Mouse (Mus musculus): ENCODE measurements around the gene Stra6. TPM values are rescaled to one million over a fixed set of nuclear protein-coding genes. Genes with fewer than 3 reads are reported as not detected.

Gene Stra6
- polyA plus RNA-seq, 1 experiment from 2014 or later, result 0.15 TPM

DNA sequence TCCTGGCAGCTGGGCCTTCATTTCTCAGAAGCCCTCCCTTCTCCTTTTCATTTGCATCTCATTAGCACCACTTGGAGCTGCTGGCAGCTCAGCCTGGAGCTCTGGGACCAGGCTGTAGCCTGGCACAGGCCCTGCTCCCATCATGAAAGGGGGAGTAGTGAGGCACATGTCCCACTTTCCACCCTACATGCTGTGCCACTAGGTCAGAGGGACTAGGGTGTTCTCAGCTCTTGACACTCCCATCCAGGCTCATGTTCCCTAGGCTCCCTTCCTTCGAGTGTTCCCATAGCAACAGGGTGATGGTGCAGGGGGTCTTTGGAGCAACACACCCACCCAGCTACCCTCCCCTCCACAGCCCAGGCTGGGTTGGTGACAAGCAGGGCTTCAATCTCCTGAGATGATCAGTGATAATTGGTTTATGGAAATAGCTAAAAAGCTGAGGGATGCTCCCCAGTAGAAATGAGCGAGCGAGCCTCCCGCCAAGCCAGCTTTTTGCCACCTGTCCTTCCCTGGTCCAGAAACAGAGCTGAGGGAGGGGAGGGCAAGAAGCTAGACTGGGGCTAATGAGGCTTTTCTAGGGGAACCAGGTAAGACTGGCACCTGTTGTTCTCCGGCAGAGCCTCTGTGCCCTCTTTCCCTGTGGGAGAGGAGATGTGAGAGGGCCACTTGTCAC is 33.2 kb downstream of the Stra6 start:
- Histone ChIP-seq H3K4me3 (replicated peaks) (no peak overlapping the region), H3K27me3 (no peaks in the 10 kb centered on the region), H3K36me3 (replicated peaks) (no peaks in the 10 kb centered on the region), H3K9me3 (replicated peaks) (no peaks in the 10 kb centered on the region), H3K9ac (no peak overlapping the region), H3K4me1 (replicated peaks) (no peaks in the 10 kb centered on the region), H3K27ac (replicated peaks) (no peak overlapping the region), H3K4me2 (no peak overlapping the region)
- WGBS (ENCODE audit: insufficient replicate concordance), result 46% methylated on average over 5 of the region's 5 CpGs
- ATAC-seq (ENCODE audit: insufficient read depth), result no peak

DNA sequence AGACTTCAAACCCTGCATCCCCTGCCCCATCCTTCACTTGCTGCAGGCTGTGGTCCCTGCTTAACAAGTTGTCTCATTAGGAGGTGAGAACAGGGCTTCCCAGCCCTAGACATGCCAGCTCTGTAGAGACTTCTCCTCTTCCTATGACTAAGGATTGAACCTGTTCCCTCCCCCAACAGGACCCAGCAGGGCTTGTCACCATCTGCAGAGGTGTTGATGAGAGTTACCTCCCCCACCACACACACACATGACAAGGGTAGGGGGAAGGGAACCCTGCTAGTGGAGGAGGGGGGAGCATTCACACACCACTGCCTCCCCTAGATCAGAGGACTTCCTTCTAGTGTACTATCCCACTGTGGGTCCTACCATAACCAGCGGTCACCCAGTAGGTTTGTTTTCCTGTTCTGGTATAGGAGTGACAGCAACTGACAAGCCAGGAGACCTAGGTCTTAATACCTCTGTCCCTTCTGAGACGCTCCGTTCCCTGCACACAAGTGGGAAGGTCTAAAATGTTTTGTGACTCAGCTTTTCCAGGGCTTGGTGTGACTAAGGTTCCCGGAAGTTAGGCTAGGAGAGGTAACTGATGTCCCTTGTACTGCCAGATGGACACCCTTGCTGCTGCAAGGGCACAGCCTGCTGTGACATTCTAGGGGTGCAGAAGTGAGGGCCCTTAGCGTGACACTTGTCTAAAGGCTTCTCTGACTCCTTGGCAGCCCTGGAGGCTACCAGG is 36.4 kb downstream of the Stra6 start:
- H3K27me3 ChIP-seq, result 0 out of 2 replicates have a peak, but pooled peaks cover 8% of the 10 kb centered on the region
- no peak overlapping the region for H3K4me2 ChIP-seq
- no peak for ATAC-seq (ENCODE audit: insufficient read depth)
- no peaks in the 10 kb centered on the region for H3K9me3 ChIP-seq (replicated peaks)
- WGBS (ENCODE audit: insufficient replicate concordance), result 46% methylated on average over 5 of the region's 5 CpGs
- no peak overlapping the region for H3K9ac ChIP-seq
- no peaks in the 10 kb centered on the region for H3K4me1 ChIP-seq (replicated peaks)
- no peaks in the 10 kb centered on the region for H3K36me3 ChIP-seq (replicated peaks)
- no peak overlapping the region for H3K27ac ChIP-seq (replicated peaks)
- H3K4me3 ChIP-seq (replicated peaks), result no peak overlapping the region

DNA sequence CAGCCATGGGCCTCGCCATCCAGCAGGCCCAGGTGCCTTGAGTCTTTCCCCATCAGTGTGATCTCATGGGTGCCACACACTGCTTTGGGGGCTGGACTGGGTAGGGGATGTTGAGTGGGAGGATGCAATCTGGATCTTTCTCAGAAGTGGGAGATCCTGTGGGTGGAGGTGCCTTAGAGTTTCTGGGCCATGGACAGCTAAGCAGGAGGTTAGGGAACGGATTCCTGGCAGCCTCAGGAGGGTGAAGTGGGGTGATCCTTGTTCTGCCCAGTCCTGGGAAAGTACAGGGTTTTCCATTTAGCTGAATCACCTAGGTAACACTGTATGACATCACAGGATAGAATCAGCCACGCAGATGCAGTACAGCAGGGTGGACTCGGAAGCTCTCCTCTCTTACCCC is 38.4 kb downstream of the Stra6 start:
- H3K36me3 ChIP-seq (replicated peaks), result no peaks in the 10 kb centered on the region
- H3K4me2 ChIP-seq, result no peak overlapping the region
- no peak for ATAC-seq (ENCODE audit: insufficient read depth)
- H3K9me3 ChIP-seq (replicated peaks), result no peaks in the 10 kb centered on the region
- H3K27ac ChIP-seq (replicated peaks), result no peak overlapping the region
- H3K27me3 ChIP-seq, result 0 out of 2 replicates have a peak, but pooled peaks cover 8% of the 10 kb centered on the region
- H3K9ac ChIP-seq, result no peak overlapping the region
- H3K4me1 ChIP-seq (replicated peaks), result no peaks in the 10 kb centered on the region
- no peak overlapping the region for H3K4me3 ChIP-seq (replicated peaks)
- WGBS (ENCODE audit: insufficient replicate concordance), result 55% methylated on average over 4 of the region's 4 CpGs

DNA sequence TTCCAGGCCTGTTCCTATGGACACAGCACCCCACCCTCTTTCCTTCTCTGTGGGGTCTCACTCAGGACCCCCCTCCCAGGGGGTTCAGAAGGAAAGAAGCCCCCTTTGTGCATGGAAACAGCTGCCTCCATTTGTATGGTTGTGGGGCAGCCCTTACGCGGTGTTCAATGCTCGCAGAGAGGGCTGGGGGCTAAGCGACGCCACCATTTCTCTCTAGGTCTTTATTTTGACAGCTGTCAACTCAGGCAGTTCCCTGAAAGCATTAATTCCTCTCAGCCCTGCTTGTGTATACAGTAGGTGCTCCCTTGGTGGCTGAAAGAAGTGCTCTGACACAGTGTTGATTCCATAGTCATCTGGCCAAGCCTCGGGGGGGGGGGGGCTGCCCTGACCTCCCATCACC is 40.1 kb downstream of the Stra6 start:
- Histone ChIP-seq H3K27me3 (0 out of 2 replicates have a peak, but pooled peaks cover 8% of the 10 kb centered on the region), H3K4me2 (no peak overlapping the region), H3K36me3 (replicated peaks) (no peaks in the 10 kb centered on the region), H3K4me1 (replicated peaks) (no peaks in the 10 kb centered on the region), H3K9me3 (replicated peaks) (no peaks in the 10 kb centered on the region), H3K4me3 (replicated peaks) (no peak overlapping the region), H3K9ac (no peak overlapping the region), H3K27ac (replicated peaks) (no peak overlapping the region)
- no peak for ATAC-seq (ENCODE audit: insufficient read depth)
- 73% methylated on average over 6 of the region's 6 CpGs for WGBS (ENCODE audit: insufficient replicate concordance)

DNA sequence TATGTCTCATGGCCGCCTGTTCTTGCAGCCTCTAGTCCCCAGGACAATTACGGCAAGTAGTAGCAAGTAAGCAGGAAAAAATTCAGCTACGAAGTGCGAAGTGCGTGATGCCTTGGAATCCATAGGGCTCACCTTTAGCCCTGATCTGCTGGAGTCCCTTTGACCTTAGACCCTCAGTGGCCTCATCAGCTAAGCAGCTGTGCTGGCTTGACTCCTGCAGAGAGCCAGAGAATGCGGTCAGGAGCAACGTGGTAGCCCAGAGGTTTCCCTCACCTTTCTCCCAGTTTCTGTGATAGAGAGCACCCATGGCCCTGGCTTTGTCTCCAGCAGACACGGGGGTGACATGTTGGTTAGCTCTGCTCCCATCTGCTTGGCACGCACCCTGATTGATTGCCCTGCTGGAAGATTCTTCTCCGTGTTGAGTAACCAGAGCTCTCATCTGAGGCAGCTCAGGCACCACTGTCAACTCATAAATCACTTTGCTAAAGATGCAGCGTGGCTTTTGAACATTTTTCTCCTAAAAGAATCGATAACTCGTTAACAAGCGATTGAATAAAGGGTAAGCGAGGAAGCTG is 42.1 kb downstream of the Stra6 start:
- Histone ChIP-seq H3K9ac (no peak overlapping the region), H3K36me3 (replicated peaks) (no peaks in the 10 kb centered on the region), H3K27me3 (0 out of 2 replicates have a peak, but pooled peaks cover 8% of the 10 kb centered on the region), H3K4me1 (replicated peaks) (no peaks in the 10 kb centered on the region), H3K27ac (replicated peaks) (no peak overlapping the region), H3K4me2 (no peak overlapping the region), H3K4me3 (replicated peaks) (no peak overlapping the region), H3K9me3 (replicated peaks) (no peaks in the 10 kb centered on the region)
- 55% methylated on average over 15 of the region's 15 CpGs for WGBS (ENCODE audit: insufficient replicate concordance)
- ATAC-seq (ENCODE audit: insufficient read depth), result no peak

DNA sequence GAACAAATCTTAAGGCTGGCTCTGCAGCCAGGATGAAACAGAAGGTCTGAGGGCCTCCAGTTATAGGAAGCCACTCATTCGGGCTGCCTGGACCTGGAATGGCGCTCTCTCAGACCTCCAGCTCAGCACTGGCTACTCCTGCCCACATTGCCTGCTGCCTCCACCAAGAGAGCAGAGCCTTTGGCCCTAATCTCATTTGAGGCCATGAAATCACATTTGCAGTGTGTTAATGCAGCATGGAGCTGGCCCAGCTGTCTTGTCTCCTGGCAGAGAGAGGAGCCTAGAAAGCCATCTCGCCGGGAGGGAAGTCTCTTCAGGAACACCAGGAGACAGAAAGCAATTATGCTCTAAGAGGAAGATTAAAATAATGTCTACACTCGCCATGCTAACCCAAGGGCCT is 43.9 kb downstream of the Stra6 start:
- ATAC-seq (ENCODE audit: insufficient read depth), result no peak
- Histone ChIP-seq H3K9ac (no peak overlapping the region), H3K27me3 (peaks cover 13% of the 10 kb centered on the region), H3K4me2 (no peak overlapping the region), H3K27ac (replicated peaks) (no peak overlapping the region), H3K4me3 (replicated peaks) (no peak overlapping the region), H3K9me3 (replicated peaks) (no peaks in the 10 kb centered on the region), H3K36me3 (replicated peaks) (no peaks in the 10 kb centered on the region), H3K4me1 (replicated peaks) (no peaks in the 10 kb centered on the region)
- WGBS (ENCODE audit: insufficient replicate concordance), result 52% methylated on average over 5 of the region's 5 CpGs

DNA sequence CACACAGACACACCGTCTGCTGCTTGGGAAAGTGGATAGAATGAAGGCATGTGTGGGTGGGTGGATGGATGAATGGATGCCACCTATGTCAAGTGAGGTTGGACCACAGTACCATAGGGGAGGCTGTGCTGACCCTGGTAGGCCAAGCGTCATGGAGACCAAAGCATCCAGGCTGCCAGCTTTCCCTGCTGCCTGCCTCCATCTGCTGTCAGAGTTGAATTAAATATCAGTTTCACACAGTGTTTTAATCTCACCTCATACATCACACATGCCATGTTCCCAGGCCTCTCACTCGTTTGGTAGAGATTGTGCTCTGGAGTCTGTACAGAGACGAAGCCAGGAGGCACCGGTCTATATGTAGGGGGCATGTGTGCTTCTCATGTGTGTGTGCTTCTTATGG is 47.2 kb downstream of the Stra6 start:
- Histone ChIP-seq H3K4me3 (replicated peaks) (no peak overlapping the region), H3K4me2 (no peak overlapping the region), H3K36me3 (replicated peaks) (no peaks in the 10 kb centered on the region), H3K4me1 (replicated peaks) (no peaks in the 10 kb centered on the region), H3K27ac (replicated peaks) (no peak overlapping the region), H3K27me3 (peaks cover 42% of the 10 kb centered on the region), H3K9me3 (replicated peaks) (no peaks in the 10 kb centered on the region), H3K9ac (no peak overlapping the region)
- ATAC-seq (ENCODE audit: insufficient read depth), result no peak
- WGBS (ENCODE audit: insufficient replicate concordance), result 62% methylated on average over 5 of the region's 5 CpGs

DNA sequence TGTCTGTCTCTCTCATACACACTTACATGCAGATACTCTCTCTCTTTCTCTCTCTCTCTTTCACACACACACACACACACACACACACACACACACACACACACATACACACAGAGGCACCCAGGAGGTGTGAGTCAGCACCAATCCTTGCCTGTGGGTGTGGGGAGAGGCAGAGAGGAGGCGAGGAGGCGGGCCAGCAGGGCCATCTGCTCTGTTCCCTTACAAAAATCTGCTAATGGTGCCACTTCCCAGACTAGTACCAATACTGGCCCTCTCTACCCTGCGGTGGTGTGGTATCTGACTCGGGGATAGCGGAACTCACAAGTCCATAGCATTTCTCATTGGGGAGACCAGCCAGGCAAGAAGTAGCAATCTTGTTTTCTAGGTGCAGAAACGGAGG is 47.8 kb downstream of the Stra6 start:
- Histone ChIP-seq H3K9ac (no peak overlapping the region), H3K4me2 (no peak overlapping the region), H3K27me3 (peaks cover 48% of the 10 kb centered on the region), H3K4me1 (replicated peaks) (no peaks in the 10 kb centered on the region), H3K36me3 (replicated peaks) (no peaks in the 10 kb centered on the region), H3K4me3 (replicated peaks) (no peak overlapping the region), H3K9me3 (replicated peaks) (no peaks in the 10 kb centered on the region), H3K27ac (replicated peaks) (no peak overlapping the region)
- ATAC-seq (ENCODE audit: insufficient read depth), result no peak
- WGBS (ENCODE audit: insufficient replicate concordance), result 42% methylated on average over 6 of the region's 6 CpGs

DNA sequence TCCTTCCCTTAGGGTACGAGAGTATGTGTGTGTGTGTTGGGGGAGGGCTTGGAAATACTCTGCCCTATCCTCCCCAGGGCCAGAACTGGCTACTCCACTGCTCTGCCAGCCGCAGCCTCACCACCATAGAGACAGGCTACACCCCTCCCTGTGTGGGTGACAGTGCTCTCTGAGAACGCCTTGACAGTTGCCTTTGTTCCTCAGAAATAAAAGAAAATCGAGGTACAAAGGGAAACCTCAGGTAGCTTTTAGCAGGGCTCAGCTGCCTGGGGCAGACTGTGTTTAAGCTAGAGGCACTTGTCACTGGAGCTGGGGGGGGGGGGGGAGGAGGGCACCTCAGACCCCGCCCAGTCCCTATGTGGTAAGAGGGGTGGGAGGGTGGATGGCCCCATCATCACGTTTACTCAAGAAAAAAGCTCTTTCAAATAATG is 48.7 kb downstream of the Stra6 start:
- 20% methylated on average over 6 of the region's 6 CpGs for WGBS (ENCODE audit: insufficient replicate concordance)
- Histone ChIP-seq H3K9ac (no peak overlapping the region), H3K4me2 (no peak overlapping the region), H3K36me3 (replicated peaks) (no peaks in the 10 kb centered on the region), H3K4me3 (replicated peaks) (no peak overlapping the region), H3K27me3 (peaks cover 57% of the 10 kb centered on the region), H3K27ac (replicated peaks) (no peak overlapping the region), H3K9me3 (replicated peaks) (no peaks in the 10 kb centered on the region), H3K4me1 (replicated peaks) (no peaks in the 10 kb centered on the region)
- no peak for ATAC-seq (ENCODE audit: insufficient read depth)

DNA sequence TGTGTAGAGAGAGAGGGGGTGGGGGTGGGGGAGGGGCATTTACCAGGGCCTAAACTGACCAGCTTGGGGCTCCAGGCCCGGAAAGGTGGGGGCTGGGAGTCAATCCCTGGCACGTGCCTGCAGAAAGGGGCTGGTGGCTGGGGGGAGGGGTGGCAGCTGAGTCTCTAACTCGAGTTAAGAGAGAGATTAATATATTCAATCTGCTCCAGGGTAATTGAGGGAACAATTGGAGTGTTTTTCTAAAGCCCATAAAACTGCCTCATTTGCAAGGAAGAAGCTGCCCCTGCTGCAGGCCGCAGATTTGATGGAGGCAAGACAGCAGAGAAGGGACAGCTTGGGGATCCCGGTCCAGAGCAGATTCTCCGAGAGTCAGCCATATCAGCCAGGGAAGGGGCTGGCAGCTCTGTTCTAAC is 49.3 kb downstream of the Stra6 start:
- peaks cover 61% of the 10 kb centered on the region for H3K27me3 ChIP-seq
- H3K4me3 ChIP-seq (replicated peaks), result no peak overlapping the region
- H3K4me1 ChIP-seq (replicated peaks), result no peaks in the 10 kb centered on the region
- H3K4me2 ChIP-seq, result no peak overlapping the region
- 12% methylated on average over 6 of the region's 6 CpGs for WGBS (ENCODE audit: insufficient replicate concordance)
- H3K36me3 ChIP-seq (replicated peaks), result no peaks in the 10 kb centered on the region
- H3K9ac ChIP-seq, result no peak overlapping the region
- H3K27ac ChIP-seq (replicated peaks), result no peak overlapping the region
- no peaks in the 10 kb centered on the region for H3K9me3 ChIP-seq (replicated peaks)
- ATAC-seq (ENCODE audit: insufficient read depth), result no peak

DNA sequence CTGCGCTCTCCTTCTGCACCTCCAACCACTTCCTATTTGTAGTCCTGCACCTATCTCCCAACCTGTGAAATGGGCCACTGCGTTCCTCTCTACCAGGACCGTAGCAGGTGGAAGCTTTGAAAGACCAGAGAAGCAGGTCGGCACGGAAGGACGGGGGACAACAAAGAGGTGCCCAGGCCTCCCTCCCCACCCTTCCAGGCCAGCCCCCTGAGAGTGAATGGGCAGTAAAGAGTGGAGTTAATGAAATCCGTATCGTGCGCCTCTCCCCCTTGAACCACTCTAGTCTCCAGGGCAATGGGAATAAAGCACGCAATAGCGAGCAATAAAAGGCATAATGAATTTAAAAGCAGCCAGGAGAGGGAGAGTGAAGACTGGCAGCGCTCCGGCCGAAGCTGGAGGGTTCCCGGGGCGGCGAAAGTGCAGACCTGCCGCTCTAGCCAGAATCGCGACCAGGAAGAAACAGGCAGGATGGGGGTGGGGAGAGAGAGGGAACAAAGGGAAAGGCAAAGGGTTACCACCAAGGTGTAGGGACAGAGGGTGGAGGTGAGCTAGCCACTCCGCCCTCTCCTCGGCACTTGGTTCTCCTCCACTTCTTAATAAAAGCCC is 49.8 kb downstream of the Stra6 start:
- no peak overlapping the region for H3K4me3 ChIP-seq (replicated peaks)
- H3K4me1 ChIP-seq (replicated peaks), result no peaks in the 10 kb centered on the region
- H3K9me3 ChIP-seq (replicated peaks), result no peaks in the 10 kb centered on the region
- H3K9ac ChIP-seq, result no peak overlapping the region
- ATAC-seq (ENCODE audit: insufficient read depth), result no peak
- no peak overlapping the region for H3K4me2 ChIP-seq
- no peak overlapping the region for H3K27ac ChIP-seq (replicated peaks)
- H3K27me3 ChIP-seq, result peaks cover 61% of the 10 kb centered on the region
- WGBS (ENCODE audit: insufficient replicate concordance), result 4% methylated on average over 22 of the region's 22 CpGs
- no peaks in the 10 kb centered on the region for H3K36me3 ChIP-seq (replicated peaks)
